Mouse (Mus musculus) heart, postnatal 0 days (tissue): ENCODE data around the gene Proser1.

Source experiments
- CTCF ChIP-seq: IDR thresholded peaks from 2 replicates; pipeline ENCODE4 v1.5.1; 2016; ENCODE audit warnings: antibody characterized with exemption, control low read depth, low read depth
- EP300 ChIP-seq: IDR thresholded peaks from 2 replicates; pipeline ENCODE4 v1.6.1; 2016; ENCODE audit warnings: antibody characterized with exemption, low read depth

DNA sequence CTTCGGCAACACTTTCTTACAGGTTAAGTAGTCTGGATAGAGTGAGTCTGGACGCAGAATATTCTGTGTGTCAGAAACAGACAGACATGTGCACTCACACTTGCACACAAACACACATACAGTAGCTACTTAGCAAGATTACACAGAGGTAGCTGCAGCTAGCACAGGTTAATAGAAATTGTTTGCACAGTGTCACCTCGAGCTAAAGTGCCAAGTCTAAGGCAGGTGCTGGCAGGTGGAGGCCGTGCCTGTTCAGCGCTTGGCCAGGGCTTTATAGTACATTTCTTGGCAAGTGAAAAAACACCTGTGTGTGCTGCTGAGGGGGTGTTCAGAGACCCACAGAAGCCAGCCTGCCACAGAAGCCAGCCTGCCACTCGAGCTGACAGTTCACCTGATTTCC is 66.8 kb downstream of the Proser1 start:
- no peak for TF ChIP-seq CTCF
- TF ChIP-seq EP300, result no peak
